Mouse (Mus musculus) erythroblast, adult 5-6 weeks (primary cell): ENCODE measurements at regions not wholly inside any gene's neighbourhood (a gene's known extent, or its start where the extent isn't known, plus 50 kb on each side); places are given as distances from the start of the nearest gene placed in this dataset.
A peak's percentile ranks its signal among the peaks of the same experiment; 100 is the strongest.

Experiments used
- ATAC-seq: replicated peaks from 2 replicates; pipeline ENCODE4 v1.8.0; 2016; ENCODE audit warnings: moderate number of reproducible peaks, mild to moderate bottlenecking, moderate TSS enrichment, inconsistent platforms; ENCODE audit not compliant: poor library complexity, low FRiP score, severe bottlenecking

GRCm38 (mm10) chr5:133937967-133938918, 161.3 kb upstream of the Castor2 start:
- no peak for ATAC-seq

- no peak for ATAC-seq
Measured at GRCm38 (mm10) chr5:133935451-133935850, 164.1 kb upstream of the Castor2 start.

DNA sequence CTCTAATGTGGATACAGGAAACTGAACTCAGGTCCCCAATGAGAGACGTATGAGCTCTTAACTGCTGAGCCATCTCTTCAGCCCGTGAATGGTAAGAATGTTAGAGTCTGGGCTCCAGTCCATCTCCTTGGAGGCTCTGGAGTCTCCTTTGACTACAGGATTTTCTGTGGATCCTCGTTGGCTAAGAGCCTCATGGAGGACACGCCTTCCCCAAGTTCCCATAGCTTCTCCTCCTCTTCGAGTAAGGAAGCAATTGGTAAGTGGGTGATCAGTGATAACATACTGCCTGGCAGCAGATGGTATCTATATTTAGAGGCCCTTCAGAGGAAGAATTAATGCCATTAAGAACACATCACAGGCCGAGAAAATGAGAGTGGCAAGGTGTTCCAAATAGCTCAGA, 164.5 kb upstream of the Castor2 start:
- no peak for ATAC-seq

DNA sequence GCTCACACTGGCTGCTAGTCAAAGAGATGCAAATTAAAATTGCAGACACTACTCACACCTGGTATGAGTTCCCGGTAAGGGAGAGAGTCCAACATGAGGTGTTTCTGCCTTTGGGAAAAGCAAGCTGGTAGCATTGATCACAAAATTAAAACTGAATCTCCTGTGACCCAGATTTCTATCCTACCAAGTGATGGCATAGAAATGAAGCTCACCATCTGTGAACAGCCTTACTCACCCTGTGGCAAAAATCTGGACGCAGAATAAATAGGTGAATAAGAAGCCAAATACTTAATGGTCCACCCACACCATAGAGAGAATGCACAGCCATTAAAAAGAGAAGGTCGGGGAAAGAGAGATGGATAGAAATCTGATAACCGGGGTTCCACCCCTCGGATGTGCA, 169.4 kb upstream of the Castor2 start:
- no peak for ATAC-seq

GRCm38 (mm10) chr5:133927054-133927453, 172.5 kb upstream of the Castor2 start:
- no peak for ATAC-seq

DNA sequence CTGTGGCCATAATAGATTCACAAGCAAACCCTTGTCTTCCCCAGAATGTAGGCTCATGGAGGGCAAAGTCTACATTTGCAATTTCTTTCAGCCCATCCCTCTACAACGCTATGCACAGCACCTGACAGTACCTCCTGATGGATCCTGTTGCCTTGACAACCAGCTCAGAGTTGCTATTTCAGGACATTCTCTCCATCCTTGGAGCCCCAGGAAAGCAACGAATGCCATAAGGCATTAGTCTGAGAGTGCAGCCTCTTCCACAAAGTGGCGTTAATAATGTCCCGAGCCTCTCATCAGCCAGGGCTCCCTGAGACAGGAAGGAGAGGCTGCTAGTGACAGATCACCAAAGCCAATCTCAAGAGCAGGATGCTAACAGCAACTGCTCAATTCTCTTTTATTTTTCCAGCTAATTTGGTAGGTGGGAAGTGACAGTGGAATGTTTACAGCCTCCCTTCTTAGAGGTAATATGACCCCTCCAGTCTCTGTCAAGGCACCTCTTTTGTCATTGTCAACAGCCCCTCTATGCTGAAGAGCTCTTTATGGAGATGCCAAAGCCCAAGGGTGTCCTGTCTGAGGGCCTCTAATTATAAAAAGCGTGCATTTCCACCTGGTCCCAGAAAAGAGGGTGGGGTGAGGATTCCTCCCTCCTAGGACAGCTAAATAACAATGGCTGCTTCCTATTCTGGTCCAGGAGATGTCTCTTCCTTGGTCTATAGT, 174.2 kb upstream of the Castor2 start:
- no peak for ATAC-seq

GRCm38 (mm10) chr5:133922181-133922580, 177.3 kb upstream of the Castor2 start:
- ATAC-seq: no peak

DNA sequence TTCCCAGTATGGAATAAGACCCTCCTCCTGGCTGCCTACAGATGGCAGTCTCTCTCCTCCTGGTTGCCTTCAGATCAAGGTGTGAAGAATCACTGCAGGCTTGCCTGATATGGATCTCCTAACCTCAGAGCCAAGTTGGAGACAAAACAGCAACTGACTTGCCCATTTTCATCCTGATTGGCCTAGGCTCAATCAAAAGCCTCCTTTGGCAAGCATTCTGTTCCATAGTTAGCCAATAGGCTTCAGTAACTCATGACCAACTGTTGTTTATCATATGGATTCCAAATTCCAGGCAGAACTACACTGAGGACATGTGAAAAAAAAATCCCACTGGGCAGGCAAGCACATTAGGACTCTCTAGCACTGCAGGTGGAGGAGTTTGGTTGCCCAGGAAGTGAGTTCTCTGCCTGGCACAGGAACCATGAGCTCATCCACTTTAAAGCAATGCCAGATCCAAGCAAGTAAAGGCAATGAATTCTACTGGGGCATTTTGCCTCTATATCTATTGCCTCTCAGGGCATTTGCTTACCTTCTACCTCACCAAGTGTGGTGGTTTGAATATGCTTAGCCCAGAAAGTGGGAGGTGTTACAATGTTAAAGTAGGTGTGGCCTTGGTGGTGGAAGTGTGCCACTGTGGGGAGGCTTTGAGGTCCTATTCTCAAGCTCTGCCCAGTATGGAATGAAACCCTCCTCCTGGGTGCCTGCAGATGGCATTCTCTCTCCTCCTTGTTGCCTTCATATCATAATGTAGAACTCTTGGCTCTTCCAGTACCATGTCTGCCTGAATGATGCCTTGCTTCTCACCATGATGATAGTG, 183.6 kb upstream of the Castor2 start:
- no peak for ATAC-seq

- ATAC-seq: no peak
Measured at GRCm38 (mm10) chr5:133907442-133907841, 192.1 kb upstream of the Castor2 start.

- no peak for ATAC-seq
Measured at GRCm38 (mm10) chr5:133898025-133898598, 201.4 kb upstream of the Castor2 start.

- ATAC-seq: no peak
Measured at GRCm38 (mm10) chr5:133890728-133891127, 208.8 kb upstream of the Castor2 start.

DNA sequence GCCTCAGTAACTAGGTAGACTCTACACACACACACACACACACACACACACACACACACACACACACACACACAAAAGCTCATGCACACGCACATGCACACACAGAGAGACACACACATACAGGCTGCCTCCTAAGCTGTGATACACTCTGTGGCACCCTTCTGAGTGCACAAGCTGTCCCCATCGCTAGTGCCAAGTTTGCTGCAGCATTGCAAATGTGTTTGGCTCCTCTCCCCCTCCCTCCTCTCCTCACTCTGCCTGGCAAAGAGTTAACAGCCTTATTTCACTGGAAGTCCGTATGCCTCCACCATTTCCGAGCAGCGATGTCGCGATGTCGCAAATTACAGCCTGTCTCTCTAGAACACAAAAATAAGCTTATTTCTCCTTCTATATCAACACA, 209.7 kb upstream of the Castor2 start:
- ATAC-seq: no peak

DNA sequence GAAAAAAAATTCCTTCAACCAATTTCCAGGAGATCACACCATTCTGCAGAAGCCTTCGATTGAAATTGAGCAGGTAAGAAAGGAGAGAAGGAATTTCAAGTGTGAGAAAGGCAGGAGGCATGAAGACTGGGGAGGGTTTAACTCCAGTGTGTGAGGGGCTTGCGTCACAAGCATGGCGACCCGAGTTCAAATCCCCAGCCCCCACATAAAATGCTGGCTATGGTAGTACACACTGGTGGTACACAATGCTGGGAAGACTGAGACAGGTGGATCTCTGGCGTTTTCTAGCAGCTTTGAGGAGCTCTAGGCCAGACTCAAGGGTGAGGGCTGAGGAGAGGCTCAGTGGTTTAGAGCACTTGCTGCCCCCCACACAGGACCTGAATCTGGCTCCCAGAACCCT, 214.0 kb upstream of the Castor2 start:
- no peak for ATAC-seq

DNA sequence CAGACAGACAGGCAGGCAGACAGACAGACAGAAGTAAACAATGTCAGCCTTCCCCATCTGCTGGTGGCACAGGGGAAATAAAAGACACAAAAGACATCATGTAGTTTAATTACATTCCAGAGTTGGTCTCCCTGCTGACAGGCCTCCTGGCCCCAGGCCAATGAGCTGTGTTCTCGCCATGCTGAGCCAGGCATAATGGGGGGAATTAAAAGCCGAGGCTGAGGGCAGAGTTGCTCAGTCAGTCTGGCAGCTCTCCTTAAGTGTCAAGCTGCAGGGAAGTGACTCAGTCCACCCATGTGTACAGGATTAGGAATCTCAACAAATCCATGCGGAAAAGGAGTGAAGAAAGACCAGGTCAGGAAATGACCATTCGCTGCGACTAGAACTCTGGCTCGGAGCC, 214.5 kb upstream of the Castor2 start:
- no peak for ATAC-seq

- no peak for ATAC-seq
Measured at GRCm38 (mm10) chr5:133884593-133884992, 214.9 kb upstream of the Castor2 start.

DNA sequence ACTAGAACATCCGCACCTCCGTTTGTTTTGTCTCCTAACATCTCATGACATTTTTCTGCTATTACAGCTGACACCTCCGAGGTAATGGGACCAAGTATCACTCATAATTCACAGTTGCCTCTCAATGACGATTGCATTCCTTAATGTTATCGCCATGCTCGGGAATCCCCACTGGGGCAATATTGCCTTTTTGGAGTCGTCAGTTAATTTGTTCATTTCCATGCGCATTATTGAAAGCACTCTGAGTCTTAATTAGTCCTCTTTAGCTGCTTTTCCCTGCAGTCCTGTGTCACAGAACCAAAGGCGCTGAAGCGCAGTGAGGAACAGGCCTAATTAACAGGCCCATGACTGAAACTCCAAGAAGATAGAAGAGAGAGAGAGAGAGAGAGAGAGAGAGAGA, 255.0 kb upstream of the Castor2 start:
- no peak for ATAC-seq

GRCm38 (mm10) chr5:133842059-133842706, 257.3 kb upstream of the Castor2 start:
- peak; percentile 74 for ATAC-seq

DNA sequence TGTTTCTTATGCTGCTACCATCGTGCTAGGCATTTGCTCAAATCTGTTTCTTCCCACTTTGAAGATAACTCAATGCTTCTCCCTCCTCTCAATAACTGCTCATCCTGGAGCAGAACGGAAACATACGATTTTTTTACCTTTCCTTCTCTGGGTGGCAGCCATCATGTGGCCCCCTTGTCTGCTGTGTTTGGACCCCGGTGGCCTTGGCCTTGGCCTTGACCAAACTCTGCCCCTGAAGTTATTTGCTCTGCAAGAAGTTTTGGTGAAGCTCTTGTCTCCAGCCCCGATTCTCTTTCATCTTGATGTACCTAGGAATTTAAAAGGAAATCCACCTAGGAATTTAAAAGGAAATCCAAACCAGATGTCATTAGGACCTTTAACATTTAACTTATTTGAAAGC, 261.2 kb upstream of the Castor2 start:
- no peak for ATAC-seq

DNA sequence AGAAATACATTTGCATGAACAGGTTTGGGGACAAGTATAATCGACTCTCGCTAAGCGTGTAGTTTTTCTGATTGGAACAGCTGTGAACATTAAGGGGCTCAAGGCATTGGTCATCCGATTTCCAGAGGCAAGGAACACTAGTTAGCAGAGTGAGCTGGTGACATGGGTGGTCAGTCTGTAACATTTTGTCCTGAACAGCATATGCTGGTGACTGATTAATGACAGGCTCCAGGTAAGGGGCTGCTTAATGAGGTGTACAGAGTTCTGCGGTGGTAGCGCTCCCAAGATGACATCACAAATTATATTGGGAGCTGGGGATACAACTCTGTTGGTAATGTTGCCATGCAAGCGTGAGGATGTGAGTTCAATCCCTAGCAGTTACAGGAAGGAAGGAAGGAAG, 266.3 kb upstream of the Castor2 start:
- no peak for ATAC-seq
